Mouse (Mus musculus) hindbrain, embryonic 13.5 days (tissue): ENCODE data around the gene Olfr748. TPM values are rescaled to one million over a fixed set of nuclear protein-coding genes. Genes with fewer than 3 reads are reported as not detected.
"Not testable (repeated sequence)": the region's sequence is repeated elsewhere in the genome, so short reads cannot be mapped to it uniquely, and the experiment has no call there.

Experiments
- ATAC-seq: fragments of 200-750 bp; cut with Nextera tagmentation; 2 replicates; pipeline ENCODE4 v1.8.0; 2017; ENCODE audit warnings: moderate TSS enrichment; ENCODE audit not compliant: low FRiP score
- H3K27ac ChIP-seq: fragments of 300-500 bp; sonication (generic); 2 replicates; pipeline ENCODE4 v1.5.1; 2015; ENCODE audit warnings: inconsistent platforms, mild to moderate bottlenecking, moderate library complexity
- H3K27me3 ChIP-seq: fragments of 300-500 bp; sonication (generic); 2 replicates; pipeline ENCODE4 v1.6.1; 2015; ENCODE audit warnings: mild to moderate bottlenecking, inconsistent platforms
- H3K36me3 ChIP-seq: fragments of 300-500 bp; sonication (generic); 2 replicates; pipeline ENCODE4 v1.6.1; 2015; ENCODE audit warnings: mild to moderate bottlenecking, inconsistent platforms
- H3K4me1 ChIP-seq: fragments of 300-500 bp; sonication (generic); replicated peaks from 2 replicates; pipeline ENCODE4 v1.6.1; 2015; ENCODE audit warnings: inconsistent platforms
- H3K4me2 ChIP-seq: fragments of 300-500 bp; sonication (generic); 2 replicates; pipeline ENCODE4 v1.6.1; 2015; ENCODE audit warnings: inconsistent platforms, mild to moderate bottlenecking, moderate library complexity
- H3K4me3 ChIP-seq: fragments of 300-500 bp; sonication (generic); 2 replicates; pipeline ENCODE4 v1.5.1; 2015; ENCODE audit warnings: mild to moderate bottlenecking, inconsistent platforms
- H3K9ac ChIP-seq: fragments of 300-500 bp; sonication (generic); 2 replicates; pipeline ENCODE4 v1.6.1; 2015; ENCODE audit warnings: mild to moderate bottlenecking, inconsistent platforms
- H3K9me3 ChIP-seq: fragments of 300-500 bp; sonication (generic); 2 replicates; pipeline ENCODE4 v1.6.1; 2016; ENCODE audit warnings: inconsistent platforms
- WGBS: fragments of 180-500 bp; shearing (Covaris S2); methylation state at CpG from one replicate; pipeline ENCODE4 v1.1.7; 2015; 5-methylcytosine and 5-hydroxymethylcytosine counted together
- polyA plus RNA-seq: library from polyadenylated mRNA; unstranded; fragments of >200 nt; fragmentation: Nextera tagmentation; extraction: Ambion mirVana; gene quantifications from 2 replicates; pipeline ENCODE4 v1.2.1, GENCODE M21; 2015

Gene Olfr748
- not detected in 2 replicates for polyA plus RNA-seq

GRCm38 (mm10) chr14:50707073-50707472 lies at the start of gene Olfr748:
TSS of gene Olfr748 (plus strand) at chr14:50707373.
- no peaks in the 10 kb centered on the region for H3K9me3 ChIP-seq
- no peak within 1 kb of the TSS for H3K9ac ChIP-seq
- 73% methylated on average over 1 of the region's 1 CpGs for WGBS
- H3K36me3 ChIP-seq = no peaks in the 10 kb centered on the region
- ATAC-seq = no peak
- no peak within 1 kb of the TSS for H3K4me2 ChIP-seq
- no peak within 1 kb of the TSS for H3K4me3 ChIP-seq
- H3K27ac ChIP-seq = no peak within 1 kb of the TSS
- H3K4me1 ChIP-seq = no peaks in the 10 kb centered on the region
- no peaks in the 10 kb centered on the region for H3K27me3 ChIP-seq

GRCm38 (mm10) chr14:50693106-50693505 lies 14.1 kb upstream of the Olfr748 start, which contains the start of gene Olfr747:
TSS of gene Olfr747 (minus strand) at chr14:50693206.
- Histone ChIP-seq H3K36me3 (no peaks in the 10 kb centered on the region), H3K4me3 (no peak within 1 kb of the TSS), H3K9me3 (no peaks in the 10 kb centered on the region), H3K27me3 (no peaks in the 10 kb centered on the region), H3K9ac (no peak within 1 kb of the TSS), H3K4me1 (no peaks in the 10 kb centered on the region), H3K27ac (no peak within 1 kb of the TSS), H3K4me2 (no peak within 1 kb of the TSS)
- no peak for ATAC-seq
- 92% methylated on average over 3 of the region's 3 CpGs for WGBS

- H3K9me3 ChIP-seq, H3K4me2 ChIP-seq, H3K36me3 ChIP-seq, H3K9ac ChIP-seq, H3K27ac ChIP-seq, ATAC-seq, H3K4me3 ChIP-seq, H3K27me3 ChIP-seq, H3K4me1 ChIP-seq: not testable (repeated sequence)
- 92% methylated on average over 15 of the region's 15 CpGs for WGBS
Measured at GRCm38 (mm10) chr14:50719875-50720274, 12.7 kb downstream of the Olfr748 start.

- not testable (repeated sequence) for H3K4me3 ChIP-seq, H3K4me2 ChIP-seq, H3K27me3 ChIP-seq, H3K27ac ChIP-seq, H3K9ac ChIP-seq, H3K9me3 ChIP-seq, ATAC-seq, H3K36me3 ChIP-seq, H3K4me1 ChIP-seq
- 94% methylated on average over 4 of the region's 4 CpGs for WGBS
Measured at GRCm38 (mm10) chr14:50722371-50722770, 15.2 kb downstream of the Olfr748 start.

GRCm38 (mm10) chr14:50740334-50740733 lies 33.2 kb downstream of the Olfr748 start:
- H3K4me3 ChIP-seq = no peak overlapping the region
- H3K27ac ChIP-seq = no peak overlapping the region
- ATAC-seq = no peak
- WGBS = 82% methylated on average over 2 of the region's 2 CpGs
- no peak overlapping the region for H3K9ac ChIP-seq
- no peaks in the 10 kb centered on the region for H3K9me3 ChIP-seq
- H3K36me3 ChIP-seq = no peaks in the 10 kb centered on the region
- H3K4me1 ChIP-seq = no peaks in the 10 kb centered on the region
- H3K4me2 ChIP-seq = no peak overlapping the region
- no peaks in the 10 kb centered on the region for H3K27me3 ChIP-seq

- no peak overlapping the region for H3K9ac ChIP-seq
- WGBS = 67% methylated on average over 2 of the region's 2 CpGs
- H3K27me3 ChIP-seq = no peaks in the 10 kb centered on the region
- no peak for ATAC-seq
- no peaks in the 10 kb centered on the region for H3K36me3 ChIP-seq
- no peaks in the 10 kb centered on the region for H3K9me3 ChIP-seq
- no peak overlapping the region for H3K4me2 ChIP-seq
- H3K27ac ChIP-seq = no peak overlapping the region
- H3K4me3 ChIP-seq = no peak overlapping the region
- H3K4me1 ChIP-seq = no peaks in the 10 kb centered on the region
Measured at GRCm38 (mm10) chr14:50741584-50741983, 34.4 kb downstream of the Olfr748 start.

- no peaks in the 10 kb centered on the region for H3K36me3 ChIP-seq
Measured at GRCm38 (mm10) chr14:50744994-50745393, 37.8 kb downstream of the Olfr748 start, which contains the start of gene Olfr749. TSS of gene Olfr749 (minus strand) at chr14:50745094.

GRCm38 (mm10) chr14:50758416-50759085 lies 51.4 kb downstream of the Olfr748 start:
- whole genome bisulfite sequencing = 81% methylated on average over 5 of the region's 5 CpGs
- no peaks in the 10 kb centered on the region for H3K27me3 ChIP-seq
- no peak overlapping the region for H3K9ac ChIP-seq
- H3K36me3 ChIP-seq = peaks cover 8% of the 10 kb centered on the region
- H3K9me3 ChIP-seq = no peaks in the 10 kb centered on the region
- no peak overlapping the region for H3K27ac ChIP-seq
- H3K4me3 ChIP-seq = no peak overlapping the region
- H3K4me2 ChIP-seq = no peak overlapping the region
- no peaks in the 10 kb centered on the region for H3K4me1 ChIP-seq
- ATAC-seq = no peak

More at GRCm38 (mm10) chr14:50744994-50745393, 37.8 kb downstream of the Olfr748 start, which contains the start of gene Olfr749:
- Histone ChIP-seq H3K4me2 (no peak within 1 kb of the TSS), H3K4me1 (no peaks in the 10 kb centered on the region), H3K4me3 (no peak within 1 kb of the TSS), H3K27ac (no peak within 1 kb of the TSS), H3K9ac (no peak within 1 kb of the TSS), H3K9me3 (no peaks in the 10 kb centered on the region), H3K27me3 (no peaks in the 10 kb centered on the region)
- no peak for ATAC-seq

Other genes starting within 250 kb of the Olfr748 start
- not detected in 2 replicates for gene Olfr741, start 234.6 kb upstream of the Olfr748 start, polyA plus RNA-seq
- gene Olfr742, start 203.8 kb upstream of the Olfr748 start, polyA plus RNA-seq = not detected in 2 replicates
- gene Olfr743, start 185.5 kb upstream of the Olfr748 start, polyA plus RNA-seq = not detected in 2 replicates
- gene Olfr744, start 92.5 kb upstream of the Olfr748 start, polyA plus RNA-seq = not detected in 2 replicates
- not detected in 2 replicates for gene Olfr745, start 68.0 kb upstream of the Olfr748 start, polyA plus RNA-seq
- gene Olfr746, start 60.3 kb upstream of the Olfr748 start, polyA plus RNA-seq = not detected in 2 replicates
- not detected in 2 replicates for gene Olfr747, start 14.2 kb upstream of the Olfr748 start, polyA plus RNA-seq
- not detected in 2 replicates for gene Olfr749, start 37.7 kb downstream of the Olfr748 start, polyA plus RNA-seq
- 121 and 133 TPM in 2 replicates for gene Ttc5, start 78.1 kb downstream of the Olfr748 start, polyA plus RNA-seq
- gene Ccnb1ip1, start 100.4 kb downstream of the Olfr748 start, polyA plus RNA-seq = not detected in 2 replicates
- gene Parp2, start 100.5 kb downstream of the Olfr748 start, polyA plus RNA-seq = 42.0 and 44.0 TPM in 2 replicates
- 2.5 and 3.2 TPM in 2 replicates for gene Tep1, start 163.2 kb downstream of the Olfr748 start, polyA plus RNA-seq
- gene Klhl33, start 190.1 kb downstream of the Olfr748 start, polyA plus RNA-seq = 0.83 and 1.3 TPM in 2 replicates
- 116 and 119 TPM in 2 replicates for gene Osgep, start 217.5 kb downstream of the Olfr748 start, polyA plus RNA-seq
- 225 and 228 TPM in 2 replicates for gene Apex1, start 217.6 kb downstream of the Olfr748 start, polyA plus RNA-seq
- 79.0 and 87.9 TPM in 2 replicates for gene Pip4p1, start 223.5 kb downstream of the Olfr748 start, polyA plus RNA-seq
- gene Pnp, start 223.7 kb downstream of the Olfr748 start, polyA plus RNA-seq = 24.9 and 27.0 TPM in 2 replicates
- not detected in 2 replicates for gene Gm49342, start 237.1 kb downstream of the Olfr748 start, polyA plus RNA-seq
- gene Pnp2, start 248.6 kb downstream of the Olfr748 start, polyA plus RNA-seq = 0.57 and 0.60 TPM in 2 replicates